21 mouse cellular contexts compared by ENCODE assay signal in genomic region chr13:50965678-50966077, GRCm38 (mm10).
DNase-seq lines count a peak whose midpoint lies in the region; ATAC-seq and TF ChIP-seq lines count a peak whose summit lies in the region.
"Had no signal": no experiment of that assay in that cellular context is flagged by ENCODE, and none has a peak within 500 bp of the region (broad histone marks: within the 10 kb centered on the region; RNA-seq: fewer than 3 reads in every experiment).

No protein-coding gene starts in this region.

- H3K9me3 ChIP-seq in intestine, postnatal 0 days (ENCODE audit: control insufficient read depth) = no peaks in the 10 kb centered on the region
- no peaks in the 10 kb centered on the region for H3K9me3 ChIP-seq in intestine, embryonic 15.5 days
- H3K9me3 ChIP-seq in E14TG2a.4 (ENCODE audit: low read length) = no peaks in the 10 kb centered on the region
- H3K9me3 ChIP-seq: embryonic facial prominence, embryonic 12.5 days had no signal

- H3K4me2 ChIP-seq in intestine, postnatal 0 days (replicated peaks; ENCODE audit: low read depth) = no peak overlapping the region
- H3K4me2 ChIP-seq in intestine, embryonic 15.5 days (replicated peaks) = no peak overlapping the region
- H3K4me2 ChIP-seq: embryonic facial prominence, embryonic 12.5 days; heart, embryonic 12.5 days; hindbrain, embryonic 14.5 days had no signal

- H3K9ac ChIP-seq in intestine, postnatal 0 days (ENCODE audit: low read depth, low read length) = no peak overlapping the region
- no peak overlapping the region for H3K9ac ChIP-seq in intestine, embryonic 15.5 days
- H3K9ac ChIP-seq: embryonic facial prominence, embryonic 12.5 days; forebrain, postnatal 0 days; heart, embryonic 12.5 days; hindbrain, embryonic 14.5 days had no signal

- no peaks in the 10 kb centered on the region for H3K27me3 ChIP-seq in intestine, postnatal 0 days (replicated peaks; ENCODE audit: control insufficient read depth, insufficient read depth, low read length)
- H3K27me3 ChIP-seq in intestine, embryonic 15.5 days (replicated peaks) = no peaks in the 10 kb centered on the region
- H3K27me3 ChIP-seq in E14TG2a.4 (ENCODE audit: insufficient read depth, low read length) = peaks cover 4% of the 10 kb centered on the region; the same call in 1 of the 2 replicates
- H3K27me3 ChIP-seq: embryonic facial prominence, embryonic 12.5 days; heart, embryonic 12.5 days; Patski had no signal

- ATAC-seq in intestine, postnatal 0 days = no peak
- ATAC-seq in intestine, embryonic 15.5 days = no peak
- ATAC-seq: forebrain, postnatal 0 days; intestine, embryonic 16.5 days; Patski had no signal

- H3K4me3 ChIP-seq in intestine, postnatal 0 days (ENCODE audit: low read depth, low read length) = no peak overlapping the region
- H3K4me3 ChIP-seq in intestine, embryonic 15.5 days (replicated peaks) = no peak overlapping the region
- 0 out of 2 replicates have a peak overlapping the region, but pooled peaks have one; percentile 7 for H3K4me3 ChIP-seq in E14TG2a.4 (replicated peaks; ENCODE audit: low read length)
- H3K4me3 ChIP-seq: embryonic facial prominence, embryonic 12.5 days; heart, adult 2 months; heart, embryonic 12.5 days; hindbrain, embryonic 10.5 days had no signal

- TF ChIP-seq CTCF in intestine, postnatal 0 days (IDR thresholded peaks at IDR 0.05; ENCODE audit: low read depth) = 0 out of 2 replicates have a peak, but pooled peaks have one; percentile 6
- no peak for TF ChIP-seq CTCF in E14TG2a.4 (conservative IDR thresholded peaks at IDR 0.05; ENCODE audit: low read length)

- no peak overlapping the region for H3K27ac ChIP-seq in intestine, postnatal 0 days (ENCODE audit: low read depth, low read length)
- H3K27ac ChIP-seq in intestine, embryonic 15.5 days = no peak overlapping the region
- H3K27ac ChIP-seq: embryonic facial prominence, embryonic 12.5 days; heart, adult 2 months; hindbrain, embryonic 10.5 days; hindbrain, embryonic 14.5 days had no signal

- no peaks in the 10 kb centered on the region for H3K4me1 ChIP-seq in intestine, postnatal 0 days (replicated peaks; ENCODE audit: control insufficient read depth, insufficient read depth, low read length)
- no peaks in the 10 kb centered on the region for H3K4me1 ChIP-seq in intestine, embryonic 15.5 days (replicated peaks)
- H3K4me1 ChIP-seq in E14TG2a.4 (replicated peaks; ENCODE audit: low read depth, low read length) = peaks cover 35% of the 10 kb centered on the region
- H3K4me1 ChIP-seq: embryonic facial prominence, embryonic 12.5 days; heart, embryonic 12.5 days; hindbrain, embryonic 10.5 days had no signal

- H3K36me3 ChIP-seq in intestine, postnatal 0 days (ENCODE audit: control insufficient read depth, insufficient read depth) = no peaks in the 10 kb centered on the region
- H3K36me3 ChIP-seq in intestine, embryonic 15.5 days = no peaks in the 10 kb centered on the region
- no peaks in the 10 kb centered on the region for H3K36me3 ChIP-seq in E14TG2a.4 (ENCODE audit: insufficient read depth, low read length)
- H3K36me3 ChIP-seq: embryonic facial prominence, embryonic 12.5 days; heart, embryonic 12.5 days; hindbrain, embryonic 10.5 days had no signal

- peak; percentile 23 for DNase-seq in A20 (ENCODE audit: low read depth, low spot score)
- DNase-seq in R1 (ENCODE audit: low read depth, low spot score) = peak; percentile 82
- no peak for DNase-seq in cerebellum, adult 9-11 months
- DNase-seq in left cerebral cortex, adult 9 months (ENCODE audit: low spot score in 2 of 2) = no peak
- DNase-seq: adrenal gland, adult 8-10 months; adrenal gland, postnatal 36 days; cerebellum, adult 2 months; cerebellum, postnatal 25 days; forebrain, postnatal 0 days; gastrocnemius, postnatal 10 days; heart, adult 2 months; kidney, adult 8-10 months had no signal

- 76% methylated on average over 4 of the region's 4 CpGs for WGBS in intestine, postnatal 0 days
- WGBS in intestine, embryonic 15.5 days = 70% methylated on average over 4 of the region's 4 CpGs

Comparison
In these comparisons a context has a peak if more than half of its experiments do, and no peak if none do; other contexts are left out.
1. DNase-seq: peak in A20 (single experiment) and R1 (single experiment); none in cerebellum, adult 9-11 months (single experiment) and left cerebral cortex, adult 9 months (0 of 2).